Mouse (Mus musculus): Measurements from ENCODE around the gene E130114P18Rik.

DNA sequence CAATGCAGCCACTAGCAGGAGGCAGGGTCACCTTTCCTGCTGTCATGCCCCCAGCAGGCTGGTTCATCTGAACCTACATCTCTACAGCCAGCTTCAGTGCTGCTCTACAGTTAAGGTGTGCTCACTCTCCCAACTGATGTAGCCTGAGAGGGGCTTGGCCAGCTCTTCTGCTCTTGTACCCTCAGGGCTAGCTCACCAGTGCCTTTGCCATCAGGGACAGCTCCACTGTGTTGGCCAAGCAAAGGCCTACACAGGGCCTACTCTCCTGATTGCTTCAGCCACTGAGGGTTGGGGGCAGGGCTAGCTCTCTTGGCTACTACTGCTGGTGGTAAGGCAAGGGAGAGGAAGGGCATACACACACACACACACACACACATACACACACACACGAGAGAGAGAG lies 8.0 kb downstream of the E130114P18Rik start:
- TF ChIP-seq CTCF (IDR thresholded peaks at IDR 0.05; ENCODE audit: control insufficient read depth, insufficient read depth, insufficient read length), result no peak
- TF ChIP-seq USF1 (IDR thresholded peaks at IDR 0.05; ENCODE audit: low read depth), result no peak
- no peak for TF ChIP-seq MYOD1 (IDR thresholded peaks at IDR 0.05; ENCODE audit: control insufficient read depth, insufficient read length, low read depth)
- no peak for TF ChIP-seq MYOG (IDR thresholded peaks at IDR 0.05; ENCODE audit: control insufficient read depth, extremely low read depth, insufficient read length)

Measured in C2C12 (cell line).